Mouse (Mus musculus) MEL (cell line): Measurements from ENCODE around the gene Defb28. TPM values are rescaled to one million over a fixed set of nuclear protein-coding genes. Genes with fewer than 3 reads are reported as not detected.

Source experiments
- DNase-seq: peaks from one replicate; pipeline ENCODE4 v3.0.0; 2011; ENCODE audit warnings: low read depth, low spot score
- H3K27ac ChIP-seq: 2 replicates; pipeline ENCODE4 v1.5.1; 2012; ENCODE audit warnings: low read depth, mild to moderate bottlenecking, control low read depth, low read length, moderate library complexity; ENCODE audit not compliant: control insufficient read depth
- H3K27me3 ChIP-seq, 2 experiments: fragments of 150-350 bp in 1 of 2; sonication (generic) in 1 of 2; 2 replicates each; pipeline ENCODE4 v1.6.1; 2012; ENCODE audit warnings: low read length in 2 of 2, mild to moderate bottlenecking in 2 of 2, improper control_type of control experiment in 1 of 2, moderate library complexity in 1 of 2; ENCODE audit not compliant: insufficient read depth in 2 of 2, control insufficient read depth in 1 of 2
- H3K36me3 ChIP-seq, 2 experiments: 2 replicates each; pipeline ENCODE4 v1.6.1; 2012 to 2014; ENCODE audit warnings: low read length in 2 of 2, improper control_type of control experiment in 1 of 2, inconsistent platforms in 1 of 2, mild to moderate bottlenecking in 1 of 2; ENCODE audit not compliant: insufficient read depth in 2 of 2, control insufficient read depth in 1 of 2
- H3K4me1 ChIP-seq, 2 experiments: fragments of 150-350 bp in 1 of 2; sonication (generic) in 1 of 2; 2 replicates each; pipeline ENCODE4 v1.6.1; 2012; ENCODE audit warnings: low read length in 2 of 2, improper control_type of control experiment in 1 of 2, mild to moderate bottlenecking in 1 of 2; ENCODE audit not compliant: insufficient read depth in 2 of 2, control insufficient read depth in 1 of 2
- H3K4me3 ChIP-seq, 2 experiments: fragments of 150-350 bp in 1 of 2; sonication (generic) in 1 of 2; 2 replicates each; pipeline ENCODE4 v1.5.1; 2012; ENCODE audit warnings: low read depth in 2 of 2, low read length in 2 of 2, mild to moderate bottlenecking in 2 of 2, moderate library complexity in 2 of 2, control low read depth in 1 of 2, improper control_type of control experiment in 1 of 2; ENCODE audit not compliant: control insufficient read depth in 1 of 2, insufficient read depth in 1 of 2
- H3K79me2 ChIP-seq: 2 replicates; pipeline ENCODE4 v1.6.1; 2012; ENCODE audit warnings: mild to moderate bottlenecking, low read length, moderate library complexity; ENCODE audit not compliant: control insufficient read depth, poor library complexity, insufficient read depth
- H3K9ac ChIP-seq: 2 replicates; pipeline ENCODE4 v1.6.1; 2012; ENCODE audit warnings: low read depth, mild to moderate bottlenecking, control low read depth, low read length, moderate library complexity; ENCODE audit not compliant: control insufficient read depth, poor library complexity, severe bottlenecking
- H3K9me3 ChIP-seq: fragments of 150-350 bp; sonication (generic); replicated peaks from 2 replicates; pipeline ENCODE4 v1.6.1; 2012; ENCODE audit warnings: mild to moderate bottlenecking, low read length, improper control_type of control experiment, moderate library complexity; ENCODE audit not compliant: insufficient read depth
- BHLHE40 ChIP-seq: IDR thresholded peaks from 2 replicates; pipeline ENCODE4 v1.6.1; 2012; ENCODE audit warnings: low read depth, mild to moderate bottlenecking, inconsistent platforms, low read length, improper control_type of control experiment, borderline replicate concordance
- CHD1 ChIP-seq: IDR thresholded peaks from 2 replicates; pipeline ENCODE4 v1.6.1; 2012; ENCODE audit warnings: low read depth, mild to moderate bottlenecking, inconsistent platforms, low read length, improper control_type of control experiment
- CHD2 ChIP-seq: IDR thresholded peaks from 2 replicates; pipeline ENCODE4 v1.6.1; 2011; ENCODE audit warnings: low read length, improper control_type of control experiment
- CTCF ChIP-seq, 3 experiments: IDR thresholded peaks in 2 of 3; conservative IDR thresholded peaks in 1 of 3; 2 replicates each; pipeline ENCODE4 v1.5.1; 2011 to 2012; ENCODE audit warnings: low read length in 3 of 3, low read depth in 2 of 3, mild to moderate bottlenecking in 2 of 3, improper control_type of control experiment in 1 of 3, inconsistent platforms in 1 of 3, mixed read lengths in 1 of 3, moderate library complexity in 1 of 3; ENCODE audit not compliant: control insufficient read depth in 1 of 3, insufficient read depth in 1 of 3, poor library complexity in 1 of 3, severe bottlenecking in 1 of 3
- EP300 ChIP-seq, 2 experiments: IDR thresholded peaks; 2 replicates each; pipeline ENCODE4 v1.6.1; 2011; ENCODE audit warnings: improper control_type of control experiment in 2 of 2, low read length in 2 of 2, low read depth in 1 of 2, mild to moderate bottlenecking in 1 of 2
- GABPA ChIP-seq: IDR thresholded peaks from 2 replicates; pipeline ENCODE4 v1.6.1; 2012; ENCODE audit warnings: low read depth, mild to moderate bottlenecking, inconsistent platforms, low read length, improper control_type of control experiment, moderate library complexity
- GATA1 ChIP-seq: IDR thresholded peaks from 2 replicates; pipeline ENCODE4 v1.6.1; 2011; ENCODE audit warnings: low read depth, low read length, improper control_type of control experiment
- MAX ChIP-seq: IDR thresholded peaks from 2 replicates; pipeline ENCODE4 v1.6.1; 2011; ENCODE audit warnings: low read length, improper control_type of control experiment
- NRF1 ChIP-seq: IDR thresholded peaks from 2 replicates; pipeline ENCODE4 v1.6.1; 2014; ENCODE audit warnings: low read depth, mild to moderate bottlenecking, inconsistent platforms, low read length, improper control_type of control experiment, moderate library complexity; ENCODE audit not compliant: poor library complexity, insufficient read depth, severe bottlenecking
- POLR2A ChIP-seq, 2 experiments: IDR thresholded peaks; 2 replicates each; pipeline ENCODE4 v1.6.1; 2011 to 2012; ENCODE audit warnings: low read length in 2 of 2, mild to moderate bottlenecking in 2 of 2, control low read depth in 1 of 2, improper control_type of control experiment in 1 of 2, low read depth in 1 of 2, moderate library complexity in 1 of 2; ENCODE audit not compliant: control insufficient read depth in 1 of 2, insufficient read depth in 1 of 2, poor library complexity in 1 of 2
- POLR2AphosphoS2 ChIP-seq: IDR thresholded peaks from 2 replicates; pipeline ENCODE4 v1.6.1; 2011; ENCODE audit warnings: low read length, improper control_type of control experiment
- POLR2AphosphoS5 ChIP-seq: IDR thresholded peaks from 2 replicates; pipeline ENCODE4 v1.6.1; 2012; ENCODE audit warnings: low read depth, borderline replicate concordance, mild to moderate bottlenecking, inconsistent platforms, low read length, moderate library complexity, mixed read lengths
- SMC3 ChIP-seq: IDR thresholded peaks from 2 replicates; pipeline ENCODE4 v1.6.1; 2011; ENCODE audit warnings: low read depth, low read length, improper control_type of control experiment
- TAL1 ChIP-seq: IDR thresholded peaks from 2 replicates; pipeline ENCODE4 v1.6.1; 2012; ENCODE audit warnings: mild to moderate bottlenecking, inconsistent platforms, low read length, moderate library complexity, mixed read lengths
- USF2 ChIP-seq, 2 experiments: IDR thresholded peaks; 2 replicates each; pipeline ENCODE4 v1.6.1; 2011 to 2012; ENCODE audit warnings: improper control_type of control experiment in 2 of 2, low read length in 2 of 2, borderline replicate concordance in 1 of 2, inconsistent platforms in 1 of 2, low read depth in 1 of 2, mild to moderate bottlenecking in 1 of 2; ENCODE audit not compliant: insufficient read depth in 1 of 2
- polyA plus RNA-seq, 2 experiments: library from polyadenylated mRNA; stranded (reverse) in 1 of 2; unstranded in 1 of 2; fragments of >175 nt in 1 of 2; fragments of >200 nt in 1 of 2; gene quantifications; 2 replicates each; pipeline versions ENCODE4 v1.2.1 to v1.2.4; 2012; ENCODE audit warnings: low replicate concordance in 2 of 2, low read depth in 1 of 2; ENCODE audit not compliant: insufficient read length in 2 of 2, insufficient read depth in 1 of 2, missing spikeins in 1 of 2
- total RNA-seq: library from RNA; depleted of rRNA; stranded (reverse); fragments of 300-350 nt; gene quantifications from 2 replicates; pipeline ENCODE4 v1.2.3, GENCODE M21; 2012

Defb28 gene
- total and polyA plus RNA-seq, 3 experiments: not detected

- Histone ChIP-seq H3K27me3 (no peaks in the 10 kb centered on the region; a peak in 2 of 4 replicates), H3K9ac (no peak within 1 kb of the TSS), H3K79me2 (no peaks in the 10 kb centered on the region), H3K9me3 (no peaks in the 10 kb centered on the region), H3K27ac (no peak within 1 kb of the TSS), H3K36me3 (no peaks in the 10 kb centered on the region), H3K4me3 (no peak within 1 kb of the TSS), H3K4me1 (no peaks in the 10 kb centered on the region)
- DNase-seq: peak; percentile 15
- TF ChIP-seq TAL1 (no peak), CTCF (IDR thresholded peaks at IDR 0.05 in 2 of 3, conservative IDR thresholded peaks at IDR 0.05 in 1 of 3; ENCODE audit: control insufficient read depth in 1 of 3, insufficient read depth in 1 of 3, low read depth in 2 of 3, low read length in 3 of 3, poor library complexity in 1 of 3, severe bottlenecking in 1 of 3) (peak; percentile 30 to 42 (median 34); a peak in 5 of 6 replicates)
These were observed 22.1 kb downstream of the Defb28 start, which contains the start of gene Defb29 for GRCm38 (mm10) chr2:152539944-152540710. Gene Defb29 (minus strand): TSS chr2:152540098.

- no peak for TF ChIP-seq POLR2AphosphoS2
- Histone ChIP-seq H3K4me1 (no peaks in the 10 kb centered on the region), H3K36me3 (no peaks in the 10 kb centered on the region), H3K27me3 (no peaks in the 10 kb centered on the region; a peak in 3 of 4 replicates), H3K27ac (no peak overlapping the region), H3K79me2 (no peaks in the 10 kb centered on the region), H3K9ac (no peak overlapping the region), H3K9me3 (no peaks in the 10 kb centered on the region), H3K4me3 (no peak overlapping the region)
- no peak for DNase-seq
These were observed 23.9 kb downstream of the Defb28 start for GRCm38 (mm10) chr2:152541979-152542378.

GRCm38 (mm10) chr2:152542897-152543296, 24.8 kb downstream of the Defb28 start:
- TF ChIP-seq MAX (no peak), CHD2 (no peak), EP300 (IDR thresholded peaks at IDR 0.05; ENCODE audit: low read depth in 1 of 2, low read length in 2 of 2) (no peak), CHD1 (no peak), CTCF (IDR thresholded peaks at IDR 0.05 in 2 of 3, conservative IDR thresholded peaks at IDR 0.05 in 1 of 3; ENCODE audit: control insufficient read depth in 1 of 3, insufficient read depth in 1 of 3, low read depth in 2 of 3, low read length in 3 of 3, poor library complexity in 1 of 3, severe bottlenecking in 1 of 3) (peak; percentile 25 to 34 (median 33); a peak in 5 of 6 replicates), TAL1 (no peak), GATA1 (no peak), USF2 (IDR thresholded peaks at IDR 0.05; ENCODE audit: borderline replicate concordance in 1 of 2, insufficient read depth in 1 of 2, low read depth in 1 of 2, low read length in 2 of 2) (no peak), GABPA (no peak), SMC3 (peak; percentile 13; the same call in 1 of the 2 replicates), POLR2AphosphoS5 (no peak), NRF1 (no peak), POLR2A (IDR thresholded peaks at IDR 0.05; ENCODE audit: control insufficient read depth in 1 of 2, insufficient read depth in 1 of 2, low read depth in 1 of 2, low read length in 2 of 2, poor library complexity in 1 of 2) (no peak), BHLHE40 (no peak)
- no peak overlapping the region for H3K27ac ChIP-seq

More at GRCm38 (mm10) chr2:152542897-152543296, 24.8 kb downstream of the Defb28 start:
- Histone ChIP-seq H3K36me3 (no peaks in the 10 kb centered on the region), H3K9me3 (no peaks in the 10 kb centered on the region), H3K4me1 (no peaks in the 10 kb centered on the region), H3K27me3 (peaks cover 0 to 3% of the 10 kb centered on the region in 2 experiments; a peak in 3 of 4 replicates), H3K4me3 (no peak overlapping the region), H3K9ac (no peak overlapping the region), H3K79me2 (no peaks in the 10 kb centered on the region)
- no peak for DNase-seq
